Mouse (Mus musculus): Measurements from ENCODE around the gene Ip6k3. TPM values are rescaled to one million over a fixed set of nuclear protein-coding genes. Genes with fewer than 3 reads are reported as not detected.

Gene Ip6k3
- polyA plus RNA-seq (2015; fragmentation: Nextera tagmentation; extraction: Ambion mirVana) = 0.75 and 0.91 TPM in 2 replicates

DNA sequence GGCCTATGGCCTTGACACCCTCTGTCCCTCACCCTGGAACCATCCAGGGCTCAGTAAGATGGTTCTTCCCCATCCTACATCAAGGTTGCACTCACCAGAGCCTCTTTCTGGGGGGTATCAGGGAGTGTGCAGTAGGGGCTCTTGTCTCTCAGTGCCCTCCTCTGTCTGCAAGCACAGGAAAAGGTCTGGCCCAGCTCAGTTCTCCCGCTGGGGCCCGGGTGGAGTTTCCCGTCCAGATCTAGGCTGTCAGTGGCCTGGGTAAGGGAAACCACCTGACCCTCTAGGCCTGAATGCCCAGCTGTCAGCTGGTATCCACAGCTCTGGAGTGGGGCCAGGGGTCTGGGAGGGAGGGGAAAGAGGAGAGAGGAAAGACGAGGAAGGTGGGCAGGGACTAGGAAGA is at the start of gene Ip6k3:
Gene Ip6k3 (minus strand): TSS at position 251 of the 400 bp plus-strand sequence.
- no peak for TF ChIP-seq CTCF (IDR thresholded peaks at IDR 0.05)
- no peak for TF ChIP-seq EP300 (IDR thresholded peaks at IDR 0.05)
- WGBS = 52% methylated on average over 4 of the region's 4 CpGs
- Histone ChIP-seq H3K4me2 (replicated peaks; ENCODE audit: low read depth, low read length) (no peak within 1 kb of the TSS), H3K4me3 (ENCODE audit: low read depth, low read length) (no peak within 1 kb of the TSS), H3K27me3 (replicated peaks; ENCODE audit: insufficient read depth, low read length) (no peaks in the 10 kb centered on the region), H3K9ac (replicated peaks; ENCODE audit: low read depth) (no peak within 1 kb of the TSS), H3K9me3 (ENCODE audit: low read length) (no peaks in the 10 kb centered on the region), H3K27ac (ENCODE audit: low read length) (no peak within 1 kb of the TSS), H3K4me1 (ENCODE audit: insufficient read depth, low read depth, low read length) (no peaks in the 10 kb centered on the region), H3K36me3 (ENCODE audit: insufficient read depth, low read length) (no peaks in the 10 kb centered on the region)
- DNase-seq (ENCODE audit: low spot score) = no peak
- ATAC-seq = peak; percentile 41

DNA sequence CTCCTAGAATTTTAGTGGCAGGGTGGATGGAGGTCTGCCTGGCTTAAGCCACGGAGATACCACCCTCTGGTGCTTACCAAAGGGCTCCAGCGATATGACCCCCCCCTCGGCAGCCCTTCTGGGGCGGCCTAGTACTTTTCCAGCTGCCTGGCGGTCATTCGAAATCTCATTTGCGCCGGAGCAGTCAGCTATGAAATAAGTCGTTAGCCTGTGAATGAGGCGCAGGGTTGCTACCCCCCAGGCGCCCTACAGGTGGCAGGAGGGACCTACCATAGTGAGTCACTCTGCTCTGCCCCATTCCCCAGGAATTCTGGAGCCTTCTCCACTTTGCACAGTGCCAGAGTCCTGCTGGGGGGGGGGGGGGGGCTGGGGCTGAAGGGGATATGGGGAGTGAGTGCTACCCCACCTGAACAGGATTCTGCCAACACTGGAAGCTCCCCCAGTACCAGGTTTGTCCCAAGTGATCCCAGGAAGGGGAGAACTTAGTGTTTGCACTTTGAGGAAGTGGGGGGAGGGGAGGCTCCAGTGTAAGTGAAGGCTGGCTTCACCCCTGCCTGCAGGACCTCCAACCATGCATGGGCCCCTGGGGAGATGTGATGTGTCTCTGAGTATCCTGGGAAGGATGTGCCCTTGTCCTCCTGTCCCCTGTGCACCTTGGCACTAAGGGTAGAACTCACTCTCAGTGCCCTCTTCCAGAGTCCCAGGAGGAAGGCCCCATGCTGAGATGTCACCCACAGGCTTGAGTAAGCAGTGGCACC is 45.4 kb upstream of the Ip6k3 start:
- DNase-seq (ENCODE audit: low spot score) = peak; percentile 75
- Histone ChIP-seq H3K9me3 (ENCODE audit: low read length) (no peaks in the 10 kb centered on the region), H3K4me3 (ENCODE audit: low read depth, low read length) (no peak overlapping the region), H3K4me2 (replicated peaks; ENCODE audit: low read depth, low read length) (no peak overlapping the region), H3K27ac (ENCODE audit: low read length) (no peak overlapping the region), H3K27me3 (replicated peaks; ENCODE audit: insufficient read depth, low read length) (no peaks in the 10 kb centered on the region), H3K9ac (replicated peaks; ENCODE audit: low read depth) (no peak overlapping the region), H3K4me1 (ENCODE audit: insufficient read depth, low read depth, low read length) (no peaks in the 10 kb centered on the region), H3K36me3 (ENCODE audit: insufficient read depth, low read length) (no peaks in the 10 kb centered on the region)
- 17% methylated on average over 11 of the region's 11 CpGs for WGBS
- TF ChIP-seq EP300 (IDR thresholded peaks at IDR 0.05) (no peak), CTCF (IDR thresholded peaks at IDR 0.05) (peak; percentile 70)
- ATAC-seq = peak; percentile 81

- Histone ChIP-seq H3K4me1 (ENCODE audit: insufficient read depth, low read depth, low read length) (no peaks in the 10 kb centered on the region), H3K9me3 (ENCODE audit: low read length) (no peaks in the 10 kb centered on the region), H3K27ac (ENCODE audit: low read length) (no peak overlapping the region), H3K9ac (replicated peaks; ENCODE audit: low read depth) (no peak overlapping the region), H3K27me3 (replicated peaks; ENCODE audit: insufficient read depth, low read length) (no peaks in the 10 kb centered on the region), H3K4me3 (ENCODE audit: low read depth, low read length) (no peak overlapping the region), H3K36me3 (ENCODE audit: insufficient read depth, low read length) (no peaks in the 10 kb centered on the region), H3K4me2 (replicated peaks; ENCODE audit: low read depth, low read length) (no peak overlapping the region)
- TF ChIP-seq CTCF (IDR thresholded peaks at IDR 0.05) (no peak), EP300 (IDR thresholded peaks at IDR 0.05) (no peak)
- 46% methylated on average over 6 of the region's 6 CpGs for WGBS
- DNase-seq (ENCODE audit: low spot score) (no peak), ATAC-seq (no peak)
Measured at GRCm38 (mm10) chr17:27212006-27212405, 44.4 kb upstream of the Ip6k3 start.

DNA sequence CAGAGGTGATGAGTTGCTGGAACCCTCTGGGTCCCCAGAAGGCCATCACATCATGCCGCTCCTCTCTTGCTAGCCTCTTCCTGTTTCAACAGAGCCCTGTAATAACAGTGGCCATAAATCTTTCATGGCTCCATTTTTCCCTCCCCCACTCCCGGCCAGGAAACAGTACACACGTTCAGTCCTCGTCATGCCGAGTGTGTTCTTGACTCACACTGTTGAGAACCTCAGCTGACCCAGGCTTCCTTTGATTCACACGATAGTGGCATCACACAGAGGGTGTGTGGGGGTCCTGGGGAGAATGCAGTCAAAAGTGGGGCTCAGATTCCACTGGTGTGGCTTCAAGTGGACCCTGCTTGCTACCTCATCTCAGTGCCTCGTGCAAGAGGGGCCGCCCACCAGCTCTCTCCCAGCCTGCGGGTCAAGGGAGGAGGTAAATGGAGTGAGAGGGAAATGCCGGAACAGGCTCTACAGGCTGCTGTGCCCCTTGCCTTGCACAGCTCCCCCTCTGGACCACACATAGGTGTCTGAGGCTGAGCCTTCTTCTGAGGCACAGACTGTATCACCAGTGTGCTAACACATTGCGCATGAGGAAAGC is 39.6 kb upstream of the Ip6k3 start:
- Histone ChIP-seq H3K4me2 (replicated peaks; ENCODE audit: low read depth, low read length) (no peak overlapping the region), H3K9ac (replicated peaks; ENCODE audit: low read depth) (no peak overlapping the region), H3K4me1 (ENCODE audit: insufficient read depth, low read depth, low read length) (no peaks in the 10 kb centered on the region), H3K27me3 (replicated peaks; ENCODE audit: insufficient read depth, low read length) (no peaks in the 10 kb centered on the region), H3K27ac (ENCODE audit: low read length) (no peak overlapping the region), H3K4me3 (ENCODE audit: low read depth, low read length) (no peak overlapping the region), H3K9me3 (ENCODE audit: low read length) (no peaks in the 10 kb centered on the region), H3K36me3 (ENCODE audit: insufficient read depth, low read length) (no peaks in the 10 kb centered on the region)
- WGBS = 28% methylated on average over 11 of the region's 11 CpGs
- ATAC-seq (no peak), DNase-seq (ENCODE audit: low spot score) (peak; percentile 13)
- TF ChIP-seq EP300 (IDR thresholded peaks at IDR 0.05) (no peak), CTCF (IDR thresholded peaks at IDR 0.05) (no peak)

GRCm38 (mm10) chr17:27204075-27204909 is 36.7 kb upstream of the Ip6k3 start, which contains the start of gene Lemd2:
Gene Lemd2, minus strand, starts transcription at chr17:27204469.
- peak within 1 kb of the TSS; percentile 88 for H3K9ac ChIP-seq (replicated peaks; ENCODE audit: low read depth)

More at GRCm38 (mm10) chr17:27204075-27204909, 36.7 kb upstream of the Ip6k3 start, which contains the start of gene Lemd2:
- H3K27me3 ChIP-seq (replicated peaks; ENCODE audit: insufficient read depth, low read length) = no peaks in the 10 kb centered on the region
- H3K4me3 ChIP-seq (ENCODE audit: low read depth, low read length) = peak within 1 kb of the TSS; percentile 96
- TF ChIP-seq CTCF (IDR thresholded peaks at IDR 0.05) (no peak; the same call in 1 of the 2 replicates), EP300 (IDR thresholded peaks at IDR 0.05) (no peak)
- H3K36me3 ChIP-seq (ENCODE audit: insufficient read depth, low read length) = no peaks in the 10 kb centered on the region; the same call in 1 of the 2 replicates
- ATAC-seq (peak; percentile 97), DNase-seq (ENCODE audit: low spot score) (peak; percentile 97)
- 2% methylated on average over 77 of the region's 97 CpGs for WGBS
- H3K4me2 ChIP-seq (replicated peaks; ENCODE audit: low read depth, low read length) = peak within 1 kb of the TSS; percentile 94
- no peaks in the 10 kb centered on the region for H3K9me3 ChIP-seq (ENCODE audit: low read length)
- peak within 1 kb of the TSS; percentile 96 for H3K27ac ChIP-seq (ENCODE audit: low read length)
- no peaks in the 10 kb centered on the region for H3K4me1 ChIP-seq (ENCODE audit: insufficient read depth, low read depth, low read length)
